Mouse (Mus musculus): Measurements from ENCODE around the gene Ptov1. TPM values are rescaled to one million over a fixed set of nuclear protein-coding genes. Genes with fewer than 3 reads are reported as not detected.

Ptov1 gene
- polyA plus RNA-seq, 1 experiment from 2014 or later = 112 TPM

GRCm38 (mm10) chr7:44853596-44854355 lies 15.8 kb downstream of the Ptov1 start:
- TF ChIP-seq CTCF (IDR thresholded peaks at IDR 0.05; ENCODE audit: low read depth) = peak; percentile 6; the same call in 1 of the 2 replicates
- ATAC-seq = no peak
- H3K4me2 ChIP-seq (replicated peaks; ENCODE audit: low read depth) = peak overlapping the region; percentile 98
- peaks cover 7% of the 10 kb centered on the region for H3K4me1 ChIP-seq (replicated peaks; ENCODE audit: control insufficient read depth, insufficient read depth, low read length)
- H3K27ac ChIP-seq (ENCODE audit: low read depth, low read length) = peak overlapping the region; percentile 99
- WGBS = 20% methylated on average over 25 of the region's 26 CpGs
- peak overlapping the region; percentile 60 for H3K4me3 ChIP-seq (ENCODE audit: low read depth, low read length)
- H3K9ac ChIP-seq (ENCODE audit: low read depth, low read length) = peak overlapping the region; percentile 71
- no peaks in the 10 kb centered on the region for H3K27me3 ChIP-seq (replicated peaks; ENCODE audit: control insufficient read depth, insufficient read depth, low read length)
- no peaks in the 10 kb centered on the region for H3K9me3 ChIP-seq (ENCODE audit: control insufficient read depth)
- H3K36me3 ChIP-seq (ENCODE audit: control insufficient read depth, insufficient read depth) = peaks cover 6% of the 10 kb centered on the region; the same call in 1 of the 2 replicates

GRCm38 (mm10) chr7:44853065-44853464 lies 16.5 kb downstream of the Ptov1 start:
- H3K9me3 ChIP-seq (ENCODE audit: control insufficient read depth) = no peaks in the 10 kb centered on the region
- H3K4me3 ChIP-seq (ENCODE audit: low read depth, low read length) = no peak overlapping the region
- WGBS = 95% methylated on average over 2 of the region's 2 CpGs
- 0 out of 2 replicates have a peak overlapping the region, but pooled peaks have one; percentile 99 for H3K27ac ChIP-seq (ENCODE audit: low read depth, low read length)
- H3K9ac ChIP-seq (ENCODE audit: low read depth, low read length) = no peak overlapping the region
- peaks cover 6% of the 10 kb centered on the region; the same call in 1 of the 2 replicates for H3K36me3 ChIP-seq (ENCODE audit: control insufficient read depth, insufficient read depth)
- peaks cover 7% of the 10 kb centered on the region for H3K4me1 ChIP-seq (replicated peaks; ENCODE audit: control insufficient read depth, insufficient read depth, low read length)
- H3K4me2 ChIP-seq (replicated peaks; ENCODE audit: low read depth) = peak overlapping the region; percentile 98
- H3K27me3 ChIP-seq (replicated peaks; ENCODE audit: control insufficient read depth, insufficient read depth, low read length) = no peaks in the 10 kb centered on the region
- no peak for TF ChIP-seq CTCF (IDR thresholded peaks at IDR 0.05; ENCODE audit: low read depth)
- no peak for ATAC-seq

DNA sequence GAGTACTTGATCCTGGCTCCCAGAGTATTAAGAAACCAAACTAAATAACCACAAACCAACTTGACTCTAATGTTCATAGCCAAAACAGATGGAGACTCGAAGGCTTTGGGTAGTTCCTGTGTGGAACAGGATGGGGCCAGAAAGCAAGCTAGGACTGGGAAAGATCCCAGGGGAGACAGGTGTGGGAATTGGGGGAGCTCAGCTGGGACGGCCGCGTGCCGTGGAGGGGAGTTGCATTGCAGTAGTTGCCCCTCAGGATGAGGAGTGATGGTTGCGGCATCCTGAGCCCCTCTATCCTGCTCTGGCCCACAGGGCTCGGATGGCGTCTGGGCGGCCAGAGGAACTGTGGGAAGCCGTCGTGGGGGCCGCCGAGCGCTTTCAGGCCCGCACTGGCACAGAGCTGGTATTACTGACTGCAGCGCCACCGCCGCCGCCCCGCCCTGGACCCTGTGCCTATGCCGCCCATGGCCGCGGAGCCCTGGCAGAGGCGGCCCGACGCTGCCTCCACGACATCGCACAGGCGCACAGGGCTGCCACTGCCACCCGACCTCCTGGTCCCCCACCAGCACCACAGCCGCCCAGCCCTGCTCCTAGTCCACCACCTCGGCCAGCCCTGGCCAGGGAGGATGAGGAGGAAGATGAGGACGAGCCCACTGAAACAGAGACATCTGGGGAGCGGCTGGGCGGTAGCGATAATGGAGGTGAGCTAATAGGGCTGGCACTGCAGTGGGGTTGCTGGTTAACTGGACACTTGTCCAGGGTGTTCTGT lies 17.1 kb downstream of the Ptov1 start:
- H3K36me3 ChIP-seq (ENCODE audit: control insufficient read depth, insufficient read depth) = peaks cover 6% of the 10 kb centered on the region; the same call in 1 of the 2 replicates
- H3K4me1 ChIP-seq (replicated peaks; ENCODE audit: control insufficient read depth, insufficient read depth, low read length) = peaks cover 7% of the 10 kb centered on the region
- no peak for TF ChIP-seq CTCF (IDR thresholded peaks at IDR 0.05; ENCODE audit: low read depth)
- no peak overlapping the region for H3K4me2 ChIP-seq (replicated peaks; ENCODE audit: low read depth)
- no peaks in the 10 kb centered on the region for H3K27me3 ChIP-seq (replicated peaks; ENCODE audit: control insufficient read depth, insufficient read depth, low read length)
- no peak overlapping the region for H3K4me3 ChIP-seq (ENCODE audit: low read depth, low read length)
- WGBS = 86% methylated on average over 36 of the region's 36 CpGs
- H3K9ac ChIP-seq (ENCODE audit: low read depth, low read length) = 0 out of 2 replicates have a peak overlapping the region, but pooled peaks have one; percentile 13
- no peaks in the 10 kb centered on the region for H3K9me3 ChIP-seq (ENCODE audit: control insufficient read depth)
- no peak overlapping the region for H3K27ac ChIP-seq (ENCODE audit: low read depth, low read length)
- ATAC-seq = no peak

DNA sequence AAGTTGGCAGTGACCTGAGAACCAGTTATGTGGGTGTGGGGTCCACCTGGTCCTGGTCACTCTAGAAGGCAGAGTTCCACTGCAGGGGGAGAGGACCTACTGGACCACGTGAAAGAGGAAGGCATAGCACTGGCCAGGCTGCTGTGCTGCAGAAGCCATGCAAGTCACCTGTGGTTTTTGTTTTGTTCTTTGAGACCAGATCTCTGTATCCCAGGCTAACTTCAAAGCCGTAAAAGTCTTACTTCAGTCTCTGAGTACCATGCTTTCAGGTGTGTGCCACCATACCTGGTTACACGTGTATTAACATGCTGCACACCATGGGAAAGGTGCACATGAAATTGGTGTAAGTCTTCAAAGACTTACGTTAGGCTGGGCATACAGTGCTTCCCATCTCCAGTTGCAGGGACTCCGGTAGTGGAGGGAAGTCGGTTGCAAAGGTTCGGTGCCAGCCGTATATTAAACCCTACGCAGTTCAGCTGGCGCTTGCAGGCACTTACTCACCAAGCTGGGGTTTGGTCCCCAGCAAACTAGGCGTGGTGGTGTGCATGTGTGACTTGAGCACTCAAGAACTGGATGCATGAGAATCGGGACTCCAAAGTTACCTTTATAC lies 17.9 kb downstream of the Ptov1 start:
- no peak for ATAC-seq
- no peaks in the 10 kb centered on the region for H3K27me3 ChIP-seq (replicated peaks; ENCODE audit: control insufficient read depth, insufficient read depth, low read length)
- H3K36me3 ChIP-seq (ENCODE audit: control insufficient read depth, insufficient read depth) = peaks cover 9% of the 10 kb centered on the region
- no peak for TF ChIP-seq CTCF (IDR thresholded peaks at IDR 0.05; ENCODE audit: low read depth)
- no peaks in the 10 kb centered on the region for H3K9me3 ChIP-seq (ENCODE audit: control insufficient read depth)
- H3K9ac ChIP-seq (ENCODE audit: low read depth, low read length) = 0 out of 2 replicates have a peak overlapping the region, but pooled peaks have one; percentile 13
- H3K4me1 ChIP-seq (replicated peaks; ENCODE audit: control insufficient read depth, insufficient read depth, low read length) = peaks cover 7% of the 10 kb centered on the region
- 86% methylated on average over 12 of the region's 12 CpGs for WGBS
- peak overlapping the region; percentile 67; the same call in 1 of the 2 replicates for H3K4me2 ChIP-seq (replicated peaks; ENCODE audit: low read depth)
- H3K27ac ChIP-seq (ENCODE audit: low read depth, low read length) = peak overlapping the region; percentile 88; the same call in 1 of the 2 replicates
- no peak overlapping the region for H3K4me3 ChIP-seq (ENCODE audit: low read depth, low read length)

DNA sequence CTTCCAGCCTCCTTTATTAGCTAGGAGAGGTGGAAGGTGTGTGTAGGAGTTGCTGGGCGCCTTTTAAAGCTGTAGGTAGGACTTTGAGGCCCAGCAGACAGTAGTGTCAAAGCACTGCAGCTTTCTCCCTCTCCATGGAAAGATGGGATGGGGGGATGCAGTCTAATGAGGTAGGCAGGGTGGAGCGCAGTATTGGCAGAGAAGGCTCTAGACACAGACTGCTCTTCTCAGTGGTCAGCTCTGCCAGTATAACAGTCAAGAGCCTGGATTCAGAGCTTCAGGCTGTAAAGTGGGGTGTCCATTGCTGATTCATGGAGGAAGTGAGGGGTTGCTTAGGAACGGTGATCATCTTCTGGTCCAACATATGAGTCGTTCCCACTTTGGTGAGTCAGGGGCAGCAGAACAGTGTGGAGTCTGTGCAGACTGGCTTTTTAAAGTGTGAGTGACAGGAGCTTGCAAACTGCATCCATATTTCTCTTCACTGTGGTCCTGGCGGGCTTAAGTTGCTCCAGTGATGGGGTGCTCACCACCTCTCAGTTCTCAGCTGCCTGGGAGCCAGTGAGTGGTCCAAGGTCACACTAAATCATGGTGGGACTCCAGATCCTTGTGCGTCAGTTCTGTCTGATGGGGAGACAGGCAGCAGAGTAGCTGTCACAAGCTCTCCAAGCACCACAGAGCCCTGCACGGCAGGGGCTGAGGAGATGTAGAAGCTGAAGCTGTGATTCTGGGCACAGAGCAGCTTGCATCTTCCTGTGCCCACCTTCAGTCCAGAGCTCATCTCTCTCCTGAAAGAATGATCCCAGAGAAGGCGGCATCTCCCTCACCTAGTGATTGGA lies 18.6 kb downstream of the Ptov1 start:
- ATAC-seq = no peak
- H3K9ac ChIP-seq (ENCODE audit: low read depth, low read length) = peak overlapping the region; percentile 53
- peak overlapping the region; percentile 88 for H3K27ac ChIP-seq (ENCODE audit: low read depth, low read length)
- H3K36me3 ChIP-seq (ENCODE audit: control insufficient read depth, insufficient read depth) = peaks cover 16% of the 10 kb centered on the region
- peaks cover 7% of the 10 kb centered on the region for H3K4me1 ChIP-seq (replicated peaks; ENCODE audit: control insufficient read depth, insufficient read depth, low read length)
- WGBS = 61% methylated on average over 8 of the region's 8 CpGs
- no peaks in the 10 kb centered on the region for H3K9me3 ChIP-seq (ENCODE audit: control insufficient read depth)
- peak overlapping the region; percentile 63 for H3K4me3 ChIP-seq (ENCODE audit: low read depth, low read length)
- H3K27me3 ChIP-seq (replicated peaks; ENCODE audit: control insufficient read depth, insufficient read depth, low read length) = no peaks in the 10 kb centered on the region
- peak overlapping the region; percentile 67 for H3K4me2 ChIP-seq (replicated peaks; ENCODE audit: low read depth)
- TF ChIP-seq CTCF (IDR thresholded peaks at IDR 0.05; ENCODE audit: low read depth) = no peak

All from intestine, postnatal 0 days (tissue).